9 mouse cellular contexts compared by ENCODE assay signal in genomic region chr4:86576120-86576541, GRCm38 (mm10). TPM values are rescaled to one million over a fixed set of nuclear protein-coding genes. Genes with fewer than 3 reads are reported as not detected.
A peak's percentile ranks its signal among the peaks of the same experiment; 100 is the strongest.
DNase-seq lines count a peak whose midpoint lies in the region; ATAC-seq lines count a peak whose summit lies in the region.
"Had no signal": no experiment of that assay in that cellular context is flagged by ENCODE, and none has a peak within 500 bp of the region (broad histone marks: within the 10 kb centered on the region; RNA-seq: fewer than 3 reads in every experiment).

No protein-coding gene starts in this region.

- peak overlapping the region; percentile 90 for H3K4me3 ChIP-seq in heart, embryonic 13.5 days
- peak overlapping the region; percentile 93 for H3K4me3 ChIP-seq in stomach, embryonic 16.5 days (replicated peaks; ENCODE audit: low read length)

- peak; percentile 27 for DNase-seq in adrenal gland, postnatal 14 days
- no peak for DNase-seq in adrenal gland, adult 2 months
- DNase-seq in urinary bladder, postnatal 25 days (ENCODE audit: low spot score) = peak; percentile 8
- no peak for DNase-seq in urinary bladder, adult 2 months (ENCODE audit: low spot score)
- peak; percentile 24 to 29 for DNase-seq in layer of hippocampus, adult 8-10 months (ENCODE audit: low spot score in 2 of 2)
- DNase-seq in lung, postnatal 4 days = peak; percentile 15 to 23

- peak overlapping the region; percentile 96 for H3K9ac ChIP-seq in heart, embryonic 13.5 days
- H3K9ac ChIP-seq in stomach, embryonic 16.5 days (ENCODE audit: low read length) = peak overlapping the region; percentile 94

- H3K9me3 ChIP-seq in heart, embryonic 13.5 days = no peaks in the 10 kb centered on the region
- no peaks in the 10 kb centered on the region for H3K9me3 ChIP-seq in stomach, embryonic 16.5 days (replicated peaks; ENCODE audit: control insufficient read depth, low read length)

- H3K27ac ChIP-seq in heart, embryonic 13.5 days (replicated peaks) = peak overlapping the region; percentile 97
- peak overlapping the region; percentile 99 for H3K27ac ChIP-seq in stomach, embryonic 16.5 days (ENCODE audit: low read length)

- H3K4me1 ChIP-seq in heart, embryonic 13.5 days = peaks cover 22% of the 10 kb centered on the region
- peaks cover 16% of the 10 kb centered on the region for H3K4me1 ChIP-seq in stomach, embryonic 16.5 days (ENCODE audit: control insufficient read depth, insufficient read depth, low read length)

- WGBS in heart, embryonic 13.5 days = under 1% methylated on average over 20 of the region's 20 CpGs
- 0% methylated on average over 20 of the region's 20 CpGs for WGBS in stomach, embryonic 16.5 days

- H3K36me3 ChIP-seq in heart, embryonic 13.5 days = peaks cover 27% of the 10 kb centered on the region
- no peaks in the 10 kb centered on the region; the same call in 1 of the 2 replicates for H3K36me3 ChIP-seq in stomach, embryonic 16.5 days (ENCODE audit: control insufficient read depth, insufficient read depth, low read length)

- no peak for ATAC-seq in heart, embryonic 13.5 days (ENCODE audit: extremely low read depth, insufficient number of reproducible peaks, low FRiP score, low TSS enrichment)
- no peak for ATAC-seq in stomach, embryonic 16.5 days (ENCODE audit: insufficient read depth, low FRiP score)

- peak overlapping the region; percentile 88 for H3K4me2 ChIP-seq in heart, embryonic 13.5 days
- H3K4me2 ChIP-seq in stomach, embryonic 16.5 days (ENCODE audit: low read depth, low read length) = peak overlapping the region; percentile 84

- H3K27me3 ChIP-seq in heart, embryonic 13.5 days (replicated peaks) = no peaks in the 10 kb centered on the region
- no peaks in the 10 kb centered on the region for H3K27me3 ChIP-seq in stomach, embryonic 16.5 days (ENCODE audit: control insufficient read depth, insufficient read depth, low read length)

RNA-seq across cellular contexts. Expression of gene Rraga, which starts 0.7 kb away (rescaled TPM):
- 86.2 and 92.5 TPM in 2 replicates for total RNA-seq in adrenal gland, postnatal 14 days (2021)
- total RNA-seq in adrenal gland, adult 2 months (2021) = 100 to 1,000 TPM in 1 of 2 experiments, 10 to 100 TPM in 1; 91.5 to 124 TPM
- 72.4 and 74.6 TPM in 2 replicates for polyA plus RNA-seq in adrenal gland, adult 2 months (2012; rRNA removed)
- 87.8 and 107 TPM in 2 replicates for polyA plus RNA-seq in urinary bladder, adult 2 months (2012; rRNA removed)
- 46.5 and 50.0 TPM in 2 replicates for polyA plus RNA-seq in heart, embryonic 13.5 days (2015; fragmentation: Nextera tagmentation; extraction: Ambion mirVana)
- total RNA-seq in layer of hippocampus, adult 8-10 months (2022) = 100 to 1,000 TPM; 127 to 136 (median 135) TPM
- 117 and 125 TPM in 2 replicates for polyA plus RNA-seq in stomach, embryonic 16.5 days (2015; fragmentation: Nextera tagmentation; extraction: Ambion mirVana)

RNA-seq across cellular contexts. Expression of gene Saxo1, which starts 18.0 kb away (rescaled TPM):
- total RNA-seq in adrenal gland, postnatal 14 days (2021) = not detected in 2 replicates
- not detected for total RNA-seq in adrenal gland, adult 2 months (2021)
- not detected in 2 replicates for polyA plus RNA-seq in adrenal gland, adult 2 months (2012; rRNA removed)
- not detected in 2 replicates for polyA plus RNA-seq in urinary bladder, adult 2 months (2012; rRNA removed)
- polyA plus RNA-seq in heart, embryonic 13.5 days (2015; fragmentation: Nextera tagmentation; extraction: Ambion mirVana) = 0.11 TPM in 1 of 2 replicates, not detected in the other
- total RNA-seq in layer of hippocampus, adult 8-10 months (2022) = not detected
- polyA plus RNA-seq in stomach, embryonic 16.5 days (2015; fragmentation: Nextera tagmentation; extraction: Ambion mirVana) = 0.13 TPM in 1 of 2 replicates, not detected in the other
- total RNA-seq: layer of hippocampus, postnatal 25 days had no signal

RNA-seq across cellular contexts. Expression of gene Haus6, which starts 35.7 kb away (rescaled TPM):
- total RNA-seq in adrenal gland, postnatal 14 days (2021) = 8.3 and 10.9 TPM in 2 replicates
- 1 to 10 TPM; 4.6 to 9.3 TPM for total RNA-seq in adrenal gland, adult 2 months (2021)
- polyA plus RNA-seq in adrenal gland, adult 2 months (2012; rRNA removed) = 7.0 and 9.7 TPM in 2 replicates
- polyA plus RNA-seq in urinary bladder, adult 2 months (2012; rRNA removed) = 3.7 and 4.0 TPM in 2 replicates
- polyA plus RNA-seq in heart, embryonic 13.5 days (2015; fragmentation: Nextera tagmentation; extraction: Ambion mirVana) = 9.1 and 10.3 TPM in 2 replicates
- 10 to 100 TPM in 2 of 4 experiments, 1 to 10 TPM in 2; 6.9 to 13.7 (median 9.8) TPM for total RNA-seq in layer of hippocampus, adult 8-10 months (2022)
- polyA plus RNA-seq in stomach, embryonic 16.5 days (2015; fragmentation: Nextera tagmentation; extraction: Ambion mirVana) = 12.5 and 14.3 TPM in 2 replicates

Comparison
In these comparisons a context has a peak if more than half of its experiments do, and no peak if none do; other contexts are left out.
1. DNase-seq: peak in adrenal gland, postnatal 14 days (single experiment), urinary bladder, postnatal 25 days (single experiment), layer of hippocampus, adult 8-10 months (2 of 2) and lung, postnatal 4 days (2 of 2); none in adrenal gland, adult 2 months (single experiment) and urinary bladder, adult 2 months (single experiment).